Mouse (Mus musculus): ENCODE results near the gene Slc45a3.
A peak's percentile ranks its signal among the peaks of the same experiment; 100 is the strongest.

Gene Slc45a3

DNA sequence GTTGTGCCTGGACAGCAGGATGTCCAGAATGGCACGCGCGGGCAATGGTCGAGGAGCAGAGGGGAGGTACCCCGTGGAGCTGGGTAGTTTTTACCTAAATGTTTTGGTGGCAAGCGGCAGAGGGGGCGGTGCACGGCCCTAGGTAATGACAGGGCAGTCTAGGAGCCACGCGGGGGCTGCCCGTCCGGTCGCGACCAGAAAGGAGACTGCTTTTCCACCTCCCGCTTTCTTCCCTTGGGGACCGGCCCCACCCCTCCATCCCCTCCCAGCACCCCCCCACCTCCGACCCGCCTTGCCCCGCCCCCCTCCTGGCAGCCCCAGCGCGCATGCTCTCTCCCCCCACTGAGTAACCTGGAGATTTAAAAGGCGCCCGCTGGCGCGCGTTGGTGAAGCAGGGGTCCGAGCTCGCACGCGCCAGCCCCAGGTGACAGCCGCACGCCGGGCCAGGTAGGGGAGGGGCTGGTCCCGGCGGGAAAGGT, at the start of gene Slc45a3:
TSS of gene Slc45a3 (plus strand) at position 362 of the 479 bp plus-strand sequence.
- peak; percentile 34 to 45 for DNase-seq

DNA sequence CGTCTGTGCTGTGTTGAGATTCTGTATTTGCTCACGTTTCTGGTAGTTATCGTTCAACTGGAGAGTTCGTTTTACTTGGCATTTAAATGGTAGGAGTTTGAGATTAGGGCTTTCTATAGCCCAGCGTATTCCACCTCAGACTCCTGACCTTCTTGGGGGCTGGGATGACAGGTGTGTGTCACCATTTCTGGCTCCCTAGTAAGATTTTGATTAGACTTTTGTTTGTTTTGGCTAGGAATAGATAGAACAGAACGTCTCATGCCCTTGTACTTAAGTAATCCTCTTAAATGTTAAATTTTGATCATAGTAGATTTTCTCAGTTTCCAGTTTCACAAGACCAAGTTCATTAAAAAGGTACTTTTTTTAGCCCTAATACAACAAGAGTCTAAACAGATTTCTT, 45.1 kb upstream of the Slc45a3 start:
- no peak for DNase-seq

DNA sequence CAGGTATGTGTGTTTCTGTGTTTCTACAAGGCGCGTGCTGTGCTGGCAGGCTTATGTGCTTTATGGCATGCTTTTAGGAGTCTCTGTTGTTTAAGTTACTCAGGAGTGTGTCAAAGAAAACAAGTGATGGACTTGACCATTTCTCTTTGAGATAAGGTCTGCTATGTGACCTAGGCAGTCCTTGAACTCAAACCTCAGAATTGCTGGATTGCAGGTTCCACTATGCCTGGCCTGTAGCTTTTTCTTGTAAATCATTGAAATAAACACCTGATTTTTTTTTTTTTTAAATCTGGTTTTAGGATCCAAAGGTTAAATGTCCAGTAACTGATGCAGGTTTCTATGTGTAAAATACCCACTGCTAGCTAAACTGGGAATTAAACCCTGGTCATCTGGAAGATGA, 43.7 kb upstream of the Slc45a3 start:
- DNase-seq, result no peak

DNA sequence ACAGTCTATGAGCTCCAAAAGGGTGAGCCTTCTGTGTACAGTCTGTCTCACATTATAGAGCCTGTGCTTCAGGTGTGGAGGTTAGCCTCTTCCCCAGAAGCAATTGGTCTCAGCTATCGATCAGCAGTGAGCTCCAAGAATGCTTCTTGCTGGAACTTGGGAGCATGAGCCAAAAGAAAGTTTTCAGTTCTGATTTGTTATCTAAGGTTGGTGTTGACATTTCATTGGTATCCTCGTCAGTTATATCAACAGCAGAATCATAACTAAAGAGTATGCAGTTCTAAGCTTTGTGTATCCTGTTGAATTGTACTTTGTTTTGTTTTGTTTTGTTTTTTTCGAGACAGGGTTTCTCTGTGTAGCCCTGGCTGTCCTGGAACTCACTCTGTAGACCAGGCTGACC, 40.7 kb upstream of the Slc45a3 start:
- no peak for DNase-seq

DNA sequence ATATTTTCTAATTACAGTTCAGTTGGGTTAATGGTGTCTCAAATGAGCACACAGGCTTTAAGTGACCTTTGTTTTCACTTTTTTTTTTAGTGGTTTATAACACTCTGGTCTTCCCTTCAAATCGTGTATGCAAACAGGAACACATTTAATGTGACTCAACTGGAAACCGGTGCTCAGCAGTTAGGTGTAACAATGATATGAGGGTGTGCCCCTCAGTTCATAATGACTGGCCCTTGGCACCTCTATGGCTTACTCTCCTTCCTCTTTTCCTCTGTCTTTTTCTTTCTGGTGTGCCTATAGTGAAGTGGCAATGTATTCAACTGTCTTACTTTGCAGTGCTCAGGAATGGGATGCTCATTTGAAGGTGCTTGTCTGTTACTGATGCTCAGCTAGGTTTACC, 29.3 kb upstream of the Slc45a3 start:
- DNase-seq, result no peak

DNA sequence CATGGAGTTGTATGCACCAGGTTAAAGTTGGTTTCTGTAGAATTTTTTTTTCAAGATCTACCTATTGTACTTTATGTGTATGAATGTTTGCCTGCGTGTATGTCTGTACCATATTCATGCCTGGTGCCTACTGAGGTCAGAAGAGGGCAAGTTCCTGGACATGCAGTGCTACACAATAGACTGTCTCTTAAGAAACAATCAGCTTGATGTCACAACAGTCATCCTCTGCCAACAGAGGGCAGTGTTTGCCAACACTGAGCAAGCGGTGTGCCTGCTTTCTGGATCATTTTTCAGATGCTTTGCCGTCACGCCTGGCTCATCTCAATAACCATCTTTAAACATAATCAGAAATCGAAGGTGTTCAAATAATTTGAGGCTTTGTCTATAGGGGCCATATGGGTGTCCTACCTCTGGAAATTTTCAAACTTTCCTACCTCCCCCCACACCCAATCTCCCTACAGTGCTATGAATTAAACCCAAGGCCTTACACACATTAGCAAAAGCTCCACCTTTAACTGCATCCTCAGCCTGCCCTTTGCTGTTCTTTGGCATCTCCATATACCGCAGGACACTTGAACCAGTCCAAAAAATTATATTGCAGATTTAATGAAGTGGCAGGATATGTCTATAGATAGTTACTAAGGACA, 25.0 kb upstream of the Slc45a3 start:
- DNase-seq, result peak; percentile 85 to 87

DNA sequence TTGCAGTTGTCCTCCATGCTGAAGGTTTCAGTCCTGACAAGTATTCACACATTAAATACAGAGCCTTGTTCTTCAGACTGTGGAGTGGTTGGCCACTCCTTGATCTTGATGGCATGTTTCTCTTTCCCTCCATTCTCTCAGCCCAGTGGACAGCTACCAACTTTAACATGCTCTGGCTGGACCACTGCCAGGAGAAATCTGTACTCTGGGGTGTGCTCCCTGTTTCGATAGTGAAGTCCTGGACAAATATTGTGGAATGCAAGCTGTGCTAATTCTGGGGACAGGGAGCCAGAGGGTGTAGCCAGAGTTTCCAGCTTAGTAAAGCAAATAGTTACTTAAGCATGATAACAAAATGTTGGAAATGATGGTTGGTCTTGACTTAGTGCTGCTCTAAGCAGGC, 24.0 kb upstream of the Slc45a3 start:
- peak; percentile 17 to 20 for DNase-seq

DNA sequence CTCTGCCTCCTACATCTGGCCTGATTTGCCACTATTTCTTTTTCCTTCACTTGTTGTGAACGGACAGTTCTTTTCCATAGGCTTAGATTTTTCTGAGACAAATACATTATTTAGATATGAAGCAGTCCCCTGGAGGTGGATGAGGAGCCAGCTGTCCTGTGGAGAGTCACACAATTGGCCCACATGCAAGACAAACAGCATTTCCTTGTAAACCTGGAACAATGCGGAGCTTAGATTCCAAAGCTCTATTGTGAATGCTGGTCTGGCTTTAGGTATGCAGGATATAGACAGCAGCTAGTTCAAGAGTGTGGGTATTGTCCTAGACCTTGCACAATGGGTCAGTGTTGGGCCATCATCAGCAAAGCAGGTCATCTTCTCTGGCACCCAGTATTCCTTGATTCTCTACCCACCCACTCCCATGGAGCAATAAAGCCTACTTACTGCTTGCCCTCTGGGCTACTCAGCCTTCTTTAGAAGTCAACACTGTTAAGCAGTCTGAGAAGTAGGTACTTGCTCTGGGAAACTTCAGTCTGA, 22.0 kb upstream of the Slc45a3 start:
- no peak for DNase-seq

GRCm38 (mm10) chr1:131941501-131941900, 21.3 kb upstream of the Slc45a3 start:
- DNase-seq, result no peak

DNA sequence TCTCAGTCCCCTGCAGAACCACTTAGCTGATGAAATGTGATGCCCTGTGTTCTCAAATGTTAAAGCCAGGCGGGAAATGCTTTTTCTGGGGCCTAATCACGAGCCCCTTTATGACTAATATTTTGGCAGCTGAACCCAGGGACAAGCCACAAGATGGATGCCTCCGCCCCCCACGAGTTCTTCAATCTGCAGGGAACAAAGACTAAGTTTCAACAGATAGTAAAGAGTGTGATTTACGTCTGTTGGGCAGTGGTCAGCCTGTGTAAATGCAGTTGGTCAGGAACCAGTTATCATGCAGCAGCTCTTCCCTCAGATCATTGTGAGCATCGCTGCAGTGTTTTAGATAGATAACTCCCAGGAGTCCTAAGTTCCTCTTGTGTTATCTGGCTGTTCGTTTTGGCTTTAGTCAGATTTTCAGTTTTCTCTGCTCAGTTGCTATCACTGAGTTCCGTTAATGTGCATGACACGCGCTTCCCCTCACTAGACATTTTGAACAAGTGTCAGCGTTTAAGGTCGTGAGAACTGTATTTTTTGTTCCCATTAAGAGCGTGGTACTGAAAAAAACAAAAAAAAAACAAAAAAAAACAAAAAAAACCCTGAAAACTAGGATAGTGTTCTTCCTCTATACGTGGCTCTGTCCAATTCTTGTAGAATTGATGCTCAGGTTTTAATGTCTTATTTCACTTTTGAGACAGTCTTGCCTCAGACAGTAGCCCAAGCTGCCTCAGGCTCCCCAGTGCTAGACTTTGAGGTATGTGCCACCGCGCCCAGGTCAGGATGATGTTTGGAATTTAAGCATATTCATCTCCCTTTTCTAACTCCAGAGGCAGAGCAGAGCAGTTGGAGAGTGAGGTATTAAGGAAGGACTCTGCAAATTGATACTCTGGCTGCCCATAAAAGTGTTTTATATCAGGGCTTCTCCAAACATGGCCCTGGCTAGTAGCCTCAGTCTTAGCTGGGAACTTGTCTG, 19.9 kb upstream of the Slc45a3 start:
- DNase-seq, result no peak

DNA sequence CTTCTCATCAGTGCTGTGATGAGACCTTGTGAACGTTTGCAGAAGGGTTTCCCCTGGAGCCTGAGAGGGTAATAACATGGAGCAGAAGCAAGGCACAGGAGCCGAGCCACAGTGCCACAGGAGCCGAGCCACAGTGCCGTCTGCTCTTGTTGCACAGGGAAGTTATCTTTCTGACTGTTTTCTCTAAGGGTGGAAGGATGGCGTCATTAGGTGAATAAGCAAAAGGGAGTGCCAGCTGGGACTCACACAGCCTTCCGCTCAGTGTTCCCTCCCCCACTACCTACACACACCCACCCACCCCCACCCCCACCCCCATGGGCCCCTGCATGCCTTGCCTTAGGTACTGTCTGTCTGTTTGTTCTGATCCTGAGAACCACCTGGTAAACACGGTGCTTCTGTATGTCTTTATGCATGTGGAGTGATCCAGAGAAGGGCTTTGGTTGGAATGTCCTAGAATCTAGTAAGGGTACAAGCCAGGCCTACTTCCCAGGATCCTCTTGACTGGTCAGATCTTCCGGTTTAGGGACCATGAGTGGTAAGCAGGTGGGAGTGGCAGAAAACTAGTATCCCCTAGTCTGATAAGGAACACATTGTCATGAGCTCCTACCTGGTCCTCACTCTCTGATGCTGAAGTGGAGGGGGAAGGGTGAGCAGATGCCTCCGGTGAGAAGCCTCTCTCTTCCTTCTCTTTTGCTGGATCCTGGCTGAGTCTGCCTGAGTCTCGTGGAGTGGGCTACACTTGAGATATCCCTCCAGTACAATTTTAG, 16.9 kb upstream of the Slc45a3 start:
- no peak for DNase-seq

DNA sequence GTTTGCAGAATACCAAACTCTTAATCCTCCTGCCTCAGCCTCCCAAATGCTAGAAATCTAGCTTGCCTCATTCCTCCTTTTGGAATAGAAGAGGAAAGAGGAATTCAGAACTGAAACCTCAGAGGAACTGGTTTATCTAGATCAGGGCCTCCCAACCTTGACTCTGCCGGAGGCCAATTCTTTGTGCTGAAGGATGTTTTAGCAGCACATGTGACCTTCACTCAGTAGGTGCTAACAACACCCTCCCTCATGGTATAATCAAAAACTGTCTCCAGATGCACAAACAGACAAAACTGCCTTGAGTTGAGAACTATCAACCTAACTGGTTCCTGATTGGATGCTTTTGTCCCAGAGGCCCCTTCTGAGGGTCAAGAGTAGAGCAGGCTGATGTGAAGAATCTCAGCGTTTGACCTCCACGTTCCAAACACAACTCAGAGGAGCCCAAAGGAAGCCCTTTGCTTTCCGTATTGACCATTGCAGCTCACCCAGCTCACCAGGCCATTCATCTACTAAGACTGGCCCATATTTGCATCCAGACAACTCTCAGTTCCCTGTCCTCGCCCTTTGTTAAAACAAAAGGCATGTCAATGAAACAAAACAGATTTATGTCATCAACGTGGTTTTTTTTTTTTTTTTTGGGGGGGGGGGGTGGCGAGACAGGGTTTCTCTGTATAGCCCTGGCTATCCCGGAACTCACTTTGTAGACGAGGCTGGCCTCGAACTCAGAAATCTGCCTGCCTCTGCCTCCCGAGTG, 16.1 kb upstream of the Slc45a3 start:
- DNase-seq, result no peak

DNA sequence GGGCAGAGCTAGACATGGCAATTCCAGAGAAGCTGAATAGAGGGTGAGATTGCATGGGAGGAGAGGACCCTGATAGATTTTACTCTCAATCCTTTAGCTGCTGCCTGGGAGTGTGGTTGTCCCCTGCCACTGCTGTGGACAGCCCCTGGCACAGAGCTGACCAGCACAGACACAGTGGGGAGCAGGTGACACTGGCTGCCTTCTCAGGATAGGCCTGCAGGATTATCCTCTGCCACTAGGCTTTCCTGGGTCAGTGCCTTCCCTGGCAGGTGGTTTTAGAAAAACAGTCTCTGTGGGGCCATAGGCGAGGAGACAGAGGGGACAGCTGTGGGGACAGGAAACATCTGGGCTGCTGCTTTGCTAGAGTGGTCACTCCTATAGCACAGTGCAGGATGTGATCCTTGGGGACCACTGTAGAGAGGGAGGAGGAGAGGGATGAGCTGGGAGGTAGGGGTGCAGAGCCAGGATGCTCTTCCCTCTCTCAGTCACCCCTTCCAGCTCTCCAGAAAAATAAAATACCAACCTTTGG, 14.7 kb upstream of the Slc45a3 start:
- DNase-seq, result no peak

DNA sequence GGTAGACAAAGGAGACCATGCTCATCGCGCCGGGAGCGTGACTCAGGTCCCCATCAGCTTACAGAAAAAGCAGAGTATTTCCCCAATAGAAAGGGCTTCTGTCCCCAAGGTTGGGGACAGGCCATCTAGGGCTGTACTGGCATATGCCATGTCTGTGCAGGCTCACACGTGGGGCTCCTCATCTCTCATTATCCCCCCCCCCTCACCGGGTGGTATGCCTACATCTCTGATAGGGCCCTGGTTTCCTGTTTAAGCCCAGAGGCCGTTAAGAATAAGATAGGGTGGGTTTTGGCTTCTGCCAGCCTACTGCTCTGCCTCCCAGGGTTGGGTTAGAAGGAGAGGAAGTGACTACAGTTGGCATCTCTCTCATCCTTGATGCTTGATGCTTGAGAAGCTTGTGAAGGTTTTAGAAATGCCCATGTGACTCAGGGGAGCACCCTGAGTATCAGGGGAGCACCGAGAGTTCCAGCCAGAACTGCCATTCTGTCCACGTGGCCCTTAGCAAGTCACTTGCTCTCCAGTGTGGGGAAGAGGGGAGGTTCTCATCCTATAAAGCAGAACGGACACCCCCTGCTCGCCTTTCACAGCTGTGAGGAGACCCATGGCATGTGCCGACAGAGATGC, 8.4 kb upstream of the Slc45a3 start:
- DNase-seq, result no peak

GRCm38 (mm10) chr1:131955131-131955757, 7.5 kb upstream of the Slc45a3 start:
- DNase-seq, result no peak

DNA sequence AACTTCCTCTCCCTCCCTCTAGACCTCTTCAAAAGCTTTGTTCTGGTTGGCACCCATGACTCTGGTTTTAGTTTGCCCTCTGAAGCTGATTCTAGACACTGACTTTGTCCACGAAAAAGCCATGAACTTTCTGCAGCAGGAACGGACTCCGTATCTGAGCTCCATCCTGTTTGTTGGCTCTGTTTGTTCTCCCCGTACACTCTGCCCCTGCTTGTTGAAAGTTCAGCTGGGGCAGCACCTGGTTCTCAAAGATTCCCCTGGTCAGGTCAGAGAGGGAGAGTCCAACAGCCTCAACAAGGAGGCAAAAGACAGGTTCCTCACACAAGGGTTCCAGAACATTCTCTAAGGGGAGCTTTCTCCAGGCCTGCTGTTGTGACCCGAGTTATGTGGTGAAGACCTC, 5.4 kb upstream of the Slc45a3 start:
- DNase-seq, result no peak

GRCm38 (mm10) chr1:131961004-131961403, 1.8 kb upstream of the Slc45a3 start:
- no peak for DNase-seq

DNA sequence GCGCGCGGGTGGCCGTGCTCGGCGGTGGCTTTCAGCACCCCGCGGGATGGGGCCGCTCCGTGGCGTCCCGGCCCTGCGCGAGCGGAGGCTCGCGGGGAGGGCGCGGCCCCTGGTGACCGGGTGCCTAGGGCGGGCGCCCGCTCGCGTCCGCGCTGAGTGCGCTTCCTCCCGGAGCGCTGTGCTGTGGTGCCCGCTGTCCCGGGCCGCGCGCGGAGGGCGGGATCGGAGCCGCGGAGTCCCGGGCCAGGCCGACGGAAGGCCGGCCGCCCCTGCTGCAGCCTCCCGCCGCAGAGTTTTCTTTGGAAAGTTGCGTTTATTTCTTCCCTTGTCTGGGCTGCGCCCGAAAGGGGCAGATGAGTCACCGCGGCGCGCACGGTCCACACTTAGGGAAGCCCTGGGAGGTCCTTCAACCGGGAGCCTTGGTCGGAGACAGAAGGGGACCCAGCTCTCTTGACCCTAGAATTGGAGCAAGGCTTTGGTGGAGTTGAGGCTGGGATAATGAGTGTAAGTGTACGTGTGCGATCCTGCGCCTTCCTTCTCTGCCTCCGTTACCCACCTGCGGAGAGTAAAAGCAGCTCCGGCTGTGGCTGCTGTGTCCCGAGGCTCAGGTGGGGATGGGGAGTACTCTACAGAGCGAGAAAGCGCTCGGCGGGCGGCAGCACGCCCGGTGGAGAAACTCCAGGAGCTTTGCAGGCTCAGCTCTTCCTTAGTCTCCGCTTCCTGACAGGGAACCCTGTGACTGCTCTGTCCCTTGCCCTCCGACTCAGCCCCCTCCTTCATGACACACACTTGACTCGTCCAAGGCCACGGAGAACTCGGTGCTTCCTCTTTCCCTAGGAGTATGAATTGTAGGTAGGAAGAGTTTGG, 551 bp downstream of the Slc45a3 start:
- DNase-seq, result peak; percentile 13 to 18

DNA sequence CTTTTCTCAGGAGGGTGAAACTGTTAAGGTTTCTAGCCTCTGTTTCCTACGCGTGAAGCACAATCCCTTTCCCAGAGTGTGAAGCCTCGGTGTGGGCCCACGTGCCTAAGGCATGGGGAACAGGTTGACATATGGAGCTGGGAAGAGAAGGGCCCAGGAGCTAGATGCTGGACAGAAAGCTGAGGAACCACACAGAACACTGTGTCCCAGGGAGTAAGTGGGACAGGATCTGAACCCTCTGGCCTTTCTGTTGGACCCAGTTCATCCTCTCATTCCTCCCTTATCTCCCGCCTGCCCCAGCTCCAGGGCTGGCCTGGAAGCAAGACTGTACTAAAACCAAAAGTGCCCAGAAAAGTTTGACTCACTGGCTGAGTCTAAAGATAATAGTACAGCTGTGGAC, 1.3 kb downstream of the Slc45a3 start:
- DNase-seq, result no peak

DNA sequence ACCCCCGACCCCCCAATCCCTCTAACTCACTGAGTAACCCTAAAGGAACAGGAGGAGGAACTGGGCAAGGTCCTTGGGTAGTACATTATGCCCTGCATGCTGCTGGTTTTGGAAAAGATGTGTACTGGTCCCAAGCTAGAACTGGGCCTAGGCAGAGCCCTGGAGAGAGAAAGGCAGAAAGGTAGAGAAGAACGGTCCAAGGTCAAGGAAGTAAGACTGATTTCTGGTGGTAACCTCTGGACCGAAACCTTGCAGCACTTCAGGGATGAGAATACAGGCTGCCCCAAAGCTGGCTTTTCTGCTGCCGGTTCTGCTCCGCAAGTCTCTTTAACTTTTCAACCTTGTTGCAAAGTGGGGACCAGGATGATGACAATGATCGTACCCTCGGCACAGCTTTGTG, 1.8 kb downstream of the Slc45a3 start:
- no peak for DNase-seq

All from cerebellum, postnatal 10 days (tissue).